Comparison of ENCODE assay signal across 9 mouse cellular contexts in the genomic region with DNA sequence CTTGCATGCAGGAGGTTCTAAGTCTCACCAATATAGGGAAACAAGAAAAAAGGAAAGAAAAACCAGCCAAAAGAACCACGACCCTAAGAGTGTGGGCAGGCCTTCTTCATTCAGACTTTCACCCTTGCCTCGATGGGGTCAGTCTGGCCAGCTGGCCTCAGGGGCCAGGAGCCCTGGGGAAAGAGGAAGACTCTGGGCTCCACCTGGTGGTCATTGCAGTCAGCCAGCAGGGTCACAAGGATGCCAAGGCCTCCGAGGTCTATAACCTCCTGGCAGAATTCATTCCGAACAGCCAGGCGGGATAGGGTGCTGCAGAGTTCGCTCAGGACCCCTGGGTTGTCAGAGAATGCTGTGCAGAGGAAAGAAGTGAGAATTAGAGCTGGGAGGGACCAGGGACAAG. TPM values are rescaled to one million over a fixed set of nuclear protein-coding genes. Genes with fewer than 3 reads are reported as not detected.
DNase-seq lines count a peak whose midpoint lies in the region; ATAC-seq and TF ChIP-seq lines count a peak whose summit lies in the region.
"Had no signal": no experiment of that assay in that cellular context is flagged by ENCODE, and none has a peak within 500 bp of the region (broad histone marks: within the 10 kb centered on the region; RNA-seq: fewer than 3 reads in every experiment).

No protein-coding gene starts in this region.

- H3K4me1 ChIP-seq in lung, postnatal 0 days (ENCODE audit: insufficient read depth, low read depth, low read length) = no peaks in the 10 kb centered on the region

- 0 out of 2 replicates have a peak, but pooled peaks cover 10% of the 10 kb centered on the region for H3K36me3 ChIP-seq in lung, postnatal 0 days (ENCODE audit: insufficient read depth, low read length)

- no peak overlapping the region for H3K9ac ChIP-seq in lung, postnatal 0 days (replicated peaks; ENCODE audit: low read depth)
- H3K9ac ChIP-seq: limb, embryonic 13.5 days had no signal

- WGBS in lung, postnatal 0 days = 40% methylated on average over 6 of the region's 6 CpGs

- no peaks in the 10 kb centered on the region for H3K27me3 ChIP-seq in lung, postnatal 0 days (replicated peaks; ENCODE audit: insufficient read depth, low read length)
- H3K27me3 ChIP-seq: limb, embryonic 13.5 days had no signal

- TF ChIP-seq EP300 in lung, postnatal 0 days (IDR thresholded peaks at IDR 0.05) = no peak

- peak; percentile 49 to 84 for DNase-seq in adrenal gland, adult (ENCODE audit: inconsistent age in 2 of 2, low spot score in 1 of 2)
- no peak for DNase-seq in adrenal gland, adult 8-10 months
- peak; percentile 49 for DNase-seq in left cerebral cortex, postnatal 4 days
- DNase-seq in left cerebral cortex, adult 8-10 months (ENCODE audit: low spot score in 2 of 2) = no peak
- DNase-seq in adrenal gland, postnatal 36 days = peak; percentile 58 to 75
- DNase-seq in gastrocnemius, postnatal 36 days = peak; percentile 49 to 50
- DNase-seq in lung, postnatal 0 days (ENCODE audit: low spot score) = peak; percentile 38
- no peak for DNase-seq in urinary bladder, adult 18-20 months (ENCODE audit: low spot score in 2 of 2)

- peak; percentile 44; the same call in 1 of the 2 replicates for ATAC-seq in lung, postnatal 0 days

- no peaks in the 10 kb centered on the region for H3K9me3 ChIP-seq in lung, postnatal 0 days (ENCODE audit: low read length)
- H3K9me3 ChIP-seq: limb, embryonic 13.5 days had no signal

- no peak overlapping the region for H3K4me3 ChIP-seq in lung, postnatal 0 days (ENCODE audit: low read depth, low read length)
- H3K4me3 ChIP-seq: limb, embryonic 13.5 days had no signal

- H3K4me2 ChIP-seq in lung, postnatal 0 days (replicated peaks; ENCODE audit: low read depth, low read length) = no peak overlapping the region
- H3K4me2 ChIP-seq: limb, embryonic 13.5 days had no signal

- H3K27ac ChIP-seq in lung, postnatal 0 days (ENCODE audit: low read length) = no peak overlapping the region
- H3K27ac ChIP-seq: limb, embryonic 13.5 days had no signal

- TF ChIP-seq CTCF in lung, postnatal 0 days (IDR thresholded peaks at IDR 0.05) = peak; percentile 78

- intact Hi-C loops in left cerebral cortex, postnatal 4 days (cut with DNase I) = loop anchor here (10.0 kb wide), 1 partner anchor 139 kb away; the partner anchor contains the start of gene Hapln4
- intact Hi-C loops in gastrocnemius, postnatal 36 days (cut with DNase I) = loop anchor here (5.0 kb wide), 1 partner anchor 121 kb away; no protein-coding TSS in a partner anchor

RNA-seq across cellular contexts. Expression of gene Sugp2, which starts 10.7 kb away (rescaled TPM):
- total RNA-seq in adrenal gland, adult 8-10 months (2022) = 10 to 100 TPM; 34.6 to 65.6 (median 46.1) TPM
- total RNA-seq in left cerebral cortex, postnatal 4 days (2021) = 100 to 1,000 TPM; 160 to 169 TPM
- total RNA-seq in left cerebral cortex, adult 8-10 months (2022) = 100 to 1,000 TPM; 102 to 121 (median 111) TPM
- total RNA-seq in adrenal gland, postnatal 36 days (2021) = 10 to 100 TPM; 24.0 to 34.1 TPM
- 10 to 100 TPM; 34.8 to 46.2 TPM for total RNA-seq in gastrocnemius, postnatal 36 days (2021)
- 12.3 and 13.6 TPM in 2 replicates for polyA plus RNA-seq in lung, postnatal 0 days (2015; fragmentation: Nextera tagmentation; extraction: Ambion mirVana)

RNA-seq across cellular contexts. Expression of gene Armc6, which starts 10.9 kb away (rescaled TPM):
- total RNA-seq in adrenal gland, adult 8-10 months (2022) = 10 to 100 TPM; 13.3 to 19.3 (median 16.0) TPM
- total RNA-seq in left cerebral cortex, postnatal 4 days (2021) = 100 to 1,000 TPM; 111 to 122 TPM
- 10 to 100 TPM; 33.6 to 44.9 (median 40.5) TPM for total RNA-seq in left cerebral cortex, adult 8-10 months (2022)
- total RNA-seq in adrenal gland, postnatal 36 days (2021) = 10 to 100 TPM; 10.7 to 13.6 TPM
- 1 to 10 TPM; 6.8 to 7.3 TPM for total RNA-seq in gastrocnemius, postnatal 36 days (2021)
- 10.4 and 11.9 TPM in 2 replicates for polyA plus RNA-seq in lung, postnatal 0 days (2015; fragmentation: Nextera tagmentation; extraction: Ambion mirVana)

RNA-seq across cellular contexts. Expression of gene Slc25a42, which starts 11.2 kb away (rescaled TPM):
- total RNA-seq in adrenal gland, adult 8-10 months (2022) = 10 to 100 TPM; 41.0 to 54.2 (median 43.1) TPM
- total RNA-seq in left cerebral cortex, postnatal 4 days (2021) = 10 to 100 TPM; 20.7 to 24.9 TPM
- total RNA-seq in left cerebral cortex, adult 8-10 months (2022) = 10 to 100 TPM; 30.4 to 36.5 (median 34.9) TPM
- 10 to 100 TPM; 28.5 to 44.0 TPM for total RNA-seq in adrenal gland, postnatal 36 days (2021)
- 10 to 100 TPM; 28.0 to 40.6 TPM for total RNA-seq in gastrocnemius, postnatal 36 days (2021)
- 4.0 and 4.3 TPM in 2 replicates for polyA plus RNA-seq in lung, postnatal 0 days (2015; fragmentation: Nextera tagmentation; extraction: Ambion mirVana)

RNA-seq across cellular contexts. Expression of gene Tmem161a, which starts 51.2 kb away (rescaled TPM):
- 10 to 100 TPM; 70.3 to 95.5 (median 90.6) TPM for total RNA-seq in adrenal gland, adult 8-10 months (2022)
- 10 to 100 TPM; 48.3 to 56.0 TPM for total RNA-seq in left cerebral cortex, postnatal 4 days (2021)
- total RNA-seq in left cerebral cortex, adult 8-10 months (2022) = 10 to 100 TPM; 40.2 to 49.8 (median 43.4) TPM
- 10 to 100 TPM; 70.2 to 74.5 TPM for total RNA-seq in adrenal gland, postnatal 36 days (2021)
- total RNA-seq in gastrocnemius, postnatal 36 days (2021) = 10 to 100 TPM; 75.3 to 75.9 TPM
- polyA plus RNA-seq in lung, postnatal 0 days (2015; fragmentation: Nextera tagmentation; extraction: Ambion mirVana) = 45.0 and 45.8 TPM in 2 replicates

RNA-seq across cellular contexts. Expression of gene Homer3, which starts 59.3 kb away (rescaled TPM):
- 10 to 100 TPM; 18.7 to 38.9 (median 29.2) TPM for total RNA-seq in adrenal gland, adult 8-10 months (2022)
- 10 to 100 TPM; 20.0 to 22.3 TPM for total RNA-seq in left cerebral cortex, postnatal 4 days (2021)
- 10 to 100 TPM in 1 of 4 experiments, 1 to 10 TPM in 3; 9.2 to 12.1 (median 9.8) TPM for total RNA-seq in left cerebral cortex, adult 8-10 months (2022)
- total RNA-seq in adrenal gland, postnatal 36 days (2021) = 10 to 100 TPM; 16.7 to 20.9 TPM
- 1 to 10 TPM; 3.0 to 4.7 TPM for total RNA-seq in gastrocnemius, postnatal 36 days (2021)
- 54.1 and 61.1 TPM in 2 replicates for polyA plus RNA-seq in lung, postnatal 0 days (2015; fragmentation: Nextera tagmentation; extraction: Ambion mirVana)

Comparison
In these comparisons a context has a peak if more than half of its experiments do, and no peak if none do; other contexts are left out.
1. DNase-seq: peak in adrenal gland, adult (2 of 2), left cerebral cortex, postnatal 4 days (single experiment), adrenal gland, postnatal 36 days (2 of 2), gastrocnemius, postnatal 36 days (2 of 2) and lung, postnatal 0 days (single experiment); none in adrenal gland, adult 8-10 months (single experiment), left cerebral cortex, adult 8-10 months (0 of 2) and urinary bladder, adult 18-20 months (0 of 2).